Mouse (Mus musculus) stomach, embryonic 16.5 days (tissue): ENCODE measurements around the gene Rad54l. TPM values are rescaled to one million over a fixed set of nuclear protein-coding genes. Genes with fewer than 3 reads are reported as not detected.

Source experiments
- ATAC-seq: fragments of 200-750 bp; cut with Nextera tagmentation; 2 replicates; pipeline ENCODE4 v1.8.0; 2017; ENCODE audit warnings: moderate number of reproducible peaks, moderate TSS enrichment; ENCODE audit not compliant: insufficient read depth, low FRiP score
- H3K27ac ChIP-seq: fragments of 300-500 bp; sonication (generic); 2 replicates; pipeline ENCODE4 v1.5.1; 2014; ENCODE audit warnings: low read length
- H3K27me3 ChIP-seq: fragments of 300-500 bp; sonication (generic); 2 replicates; pipeline ENCODE4 v1.6.1; 2014; ENCODE audit warnings: low read length, control low read depth, mixed read lengths; ENCODE audit not compliant: control insufficient read depth, insufficient read depth
- H3K36me3 ChIP-seq: fragments of 300-500 bp; sonication (generic); 2 replicates; pipeline ENCODE4 v1.6.1; 2014; ENCODE audit warnings: low read length; ENCODE audit not compliant: control insufficient read depth, insufficient read depth
- H3K4me1 ChIP-seq: fragments of 300-500 bp; sonication (generic); 2 replicates; pipeline ENCODE4 v1.6.1; 2014; ENCODE audit warnings: low read length, control low read depth, mixed read lengths; ENCODE audit not compliant: control insufficient read depth, insufficient read depth
- H3K4me2 ChIP-seq: fragments of 300-500 bp; sonication (generic); 2 replicates; pipeline ENCODE4 v1.6.1; 2014; ENCODE audit warnings: low read depth, low read length, mixed read lengths
- H3K4me3 ChIP-seq: fragments of 300-500 bp; sonication (generic); replicated peaks from 2 replicates; pipeline ENCODE4 v1.5.1; 2014; ENCODE audit warnings: mild to moderate bottlenecking, low read length
- H3K9ac ChIP-seq: fragments of 300-500 bp; sonication (generic); 2 replicates; pipeline ENCODE4 v1.6.1; 2014; ENCODE audit warnings: low read length
- H3K9me3 ChIP-seq: fragments of 300-500 bp; sonication (generic); replicated peaks from 2 replicates; pipeline ENCODE4 v1.6.1; 2016; ENCODE audit warnings: low read length, control low read depth; ENCODE audit not compliant: control insufficient read depth
- WGBS: fragments of 180-500 bp; shearing (Covaris S2); extraction: QIAGEN DNeasy Blood & Tissue Kit; methylation state at CpG from one replicate; pipeline ENCODE4 v1.1.7; 2014; 5-methylcytosine and 5-hydroxymethylcytosine counted together
- polyA plus RNA-seq: library from polyadenylated mRNA; unstranded; fragments of >200 nt; fragmentation: Nextera tagmentation; extraction: Ambion mirVana; gene quantifications from 2 replicates; pipeline ENCODE4 v1.2.1, GENCODE M21; 2015

The Rad54l gene
- polyA plus RNA-seq, result 20.9 and 24.1 TPM in 2 replicates

DNA sequence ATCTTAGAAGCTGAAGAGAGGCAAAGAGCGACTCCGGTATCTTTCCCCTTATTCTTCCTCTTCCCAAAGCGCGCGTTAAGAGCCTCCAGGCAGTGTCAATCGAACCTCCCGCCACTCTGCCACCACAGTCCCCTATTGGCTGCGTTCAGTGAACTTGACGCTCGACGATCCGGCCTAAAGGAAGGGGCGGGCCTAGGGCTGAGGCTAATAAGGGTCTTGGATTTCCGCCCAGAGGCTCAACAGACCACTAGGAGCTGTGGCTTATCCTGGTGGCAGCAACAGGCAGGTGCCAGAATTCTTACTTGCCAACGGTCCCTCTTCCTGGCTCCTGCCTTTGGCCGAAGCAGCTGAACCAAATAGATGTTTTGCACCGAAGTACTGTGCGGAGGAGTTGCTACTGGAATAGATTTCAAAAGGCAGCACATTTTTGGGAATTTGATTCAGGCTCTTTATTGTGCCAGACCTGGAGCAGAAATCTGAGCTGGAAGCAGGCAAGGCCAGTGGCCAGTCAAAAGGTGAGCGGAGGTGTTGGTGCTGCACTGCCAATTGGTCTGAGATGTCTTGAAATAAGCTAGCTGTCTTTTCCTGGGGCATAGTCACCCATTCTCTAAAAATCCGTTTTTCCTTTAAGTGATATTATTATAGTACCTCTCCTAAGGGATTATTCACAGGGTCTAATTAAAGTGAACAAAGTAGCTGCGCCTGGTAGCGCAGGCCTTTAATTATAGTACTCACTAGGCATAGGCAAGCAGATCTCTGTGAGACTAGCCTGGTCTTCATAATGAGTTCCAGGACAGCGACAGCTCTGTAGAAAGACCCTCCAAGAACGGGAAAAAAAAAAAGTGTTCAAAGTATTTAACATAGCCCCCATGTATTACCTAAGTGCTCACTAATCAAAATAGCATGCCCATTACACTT lies at the start of gene Rad54l, which contains the start of gene Pomgnt1:
TSS of gene Rad54l (minus strand) at position 89 of the 918 bp plus-strand sequence.
TSS of gene Pomgnt1 (plus strand) at position 239 of the 918 bp plus-strand sequence.
- Histone ChIP-seq H3K4me2 (peak within 1 kb of the TSS; percentile 72), H3K4me3 (peak within 1 kb of the TSS; percentile 68), H3K9ac (peak within 1 kb of the TSS; percentile 67), H3K4me1 (peaks cover 12% of the 10 kb centered on the region), H3K27me3 (no peaks in the 10 kb centered on the region), H3K36me3 (no peaks in the 10 kb centered on the region), H3K27ac (peak within 1 kb of the TSS; percentile 25), H3K9me3 (no peaks in the 10 kb centered on the region)
- peak; percentile 97 for ATAC-seq
- 4% methylated on average over 24 of the region's 24 CpGs for WGBS

DNA sequence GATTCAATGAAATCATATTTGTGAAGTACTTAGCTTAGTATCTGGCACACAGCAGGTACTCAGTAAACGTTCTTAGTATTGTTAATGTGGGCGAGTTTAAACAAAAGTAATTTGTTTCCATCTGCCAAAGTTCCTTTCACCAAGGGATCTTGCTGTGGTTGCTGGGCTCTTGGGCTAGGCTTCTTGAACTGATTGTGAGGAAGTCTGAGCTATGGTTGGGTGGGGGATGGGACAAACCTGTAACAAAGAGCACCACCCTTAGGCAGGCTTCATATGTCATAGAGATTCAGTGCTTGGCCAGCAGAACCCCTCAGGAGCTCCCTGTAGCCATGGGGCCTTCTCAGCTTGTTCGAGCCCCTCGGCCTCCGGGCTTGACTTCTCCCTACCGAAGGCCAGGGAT lies 49.6 kb upstream of the Rad54l start, which contains the start of the genes 1700042G07Rik and Gm49337:
TSS of gene 1700042G07Rik (plus strand) at position 301 of the 400 bp plus-strand sequence.
TSS of gene Gm49337 (plus strand) at position 313 of the 400 bp plus-strand sequence.
- Histone ChIP-seq H3K9me3 (no peaks in the 10 kb centered on the region), H3K4me2 (no peak within 1 kb of the TSS), H3K27ac (peak within 1 kb of the TSS; percentile 24; the same call in 1 of the 2 replicates), H3K4me3 (no peak within 1 kb of the TSS), H3K4me1 (peaks cover 24% of the 10 kb centered on the region), H3K9ac (no peak within 1 kb of the TSS), H3K27me3 (no peaks in the 10 kb centered on the region), H3K36me3 (no peaks in the 10 kb centered on the region)
- no peak for ATAC-seq
- WGBS, result 83% methylated on average over 6 of the region's 6 CpGs

DNA sequence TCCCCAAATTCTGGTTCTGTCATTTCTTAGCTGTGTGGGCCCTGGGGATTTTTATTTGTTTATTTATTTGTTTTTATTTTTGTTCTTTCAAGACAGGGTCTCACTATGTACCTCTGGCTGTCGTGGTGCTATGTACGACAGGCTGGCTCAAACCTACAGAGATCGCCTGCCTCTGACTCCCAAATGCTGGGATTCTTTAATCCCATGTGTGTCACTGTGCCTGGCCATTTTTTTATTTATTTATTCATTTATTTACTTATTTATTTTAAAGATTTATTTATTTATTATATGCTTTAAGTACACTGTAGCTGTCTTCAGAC lies 45.8 kb upstream of the Rad54l start:
- no peak for ATAC-seq
- Histone ChIP-seq H3K9ac (no peak overlapping the region), H3K27ac (no peak overlapping the region), H3K4me3 (no peak overlapping the region), H3K27me3 (no peaks in the 10 kb centered on the region), H3K9me3 (no peaks in the 10 kb centered on the region), H3K36me3 (no peaks in the 10 kb centered on the region), H3K4me2 (no peak overlapping the region), H3K4me1 (no peaks in the 10 kb centered on the region; the same call in 1 of the 2 replicates)
- 66% methylated on average over 3 of the region's 3 CpGs for WGBS

DNA sequence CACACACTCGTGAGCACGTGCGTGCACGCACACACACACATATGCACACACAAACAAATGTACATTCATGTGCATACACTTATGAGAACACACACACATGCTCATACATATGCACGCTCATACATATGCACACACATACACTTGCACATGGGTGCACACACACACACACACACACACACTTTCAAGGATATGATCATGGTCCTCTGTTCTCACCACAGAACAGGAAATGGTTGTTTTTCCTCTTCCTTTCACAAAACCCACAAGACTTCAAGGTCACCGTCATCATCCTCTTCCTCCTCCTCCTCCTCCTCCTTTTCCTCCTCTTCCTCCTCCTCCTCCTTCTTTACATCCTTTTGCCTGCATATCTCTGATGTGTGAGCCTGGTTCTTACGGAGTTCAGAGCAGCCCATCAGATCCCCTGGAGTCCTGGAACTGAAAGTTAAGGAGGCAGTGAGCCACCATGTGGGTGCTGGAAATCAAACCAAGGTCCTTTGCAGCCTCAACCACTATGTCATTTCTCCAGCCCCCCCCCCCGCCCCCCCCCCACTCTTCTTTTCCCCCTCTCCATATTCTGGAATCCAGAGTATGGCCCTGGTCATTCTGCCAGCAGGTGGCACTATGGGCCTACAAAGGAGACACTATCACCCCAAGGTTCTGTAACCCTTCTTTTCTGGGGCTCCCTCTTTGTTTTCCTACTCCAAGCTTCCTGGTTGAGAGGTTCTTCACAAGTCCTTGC lies 45.3 kb upstream of the Rad54l start:
- no peak overlapping the region for H3K4me2 ChIP-seq
- H3K27me3 ChIP-seq, result no peaks in the 10 kb centered on the region
- H3K36me3 ChIP-seq, result no peaks in the 10 kb centered on the region
- 0 out of 2 replicates have a peak, but pooled peaks have one; percentile 23 for ATAC-seq
- H3K9me3 ChIP-seq, result no peaks in the 10 kb centered on the region
- H3K9ac ChIP-seq, result no peak overlapping the region
- H3K4me3 ChIP-seq, result no peak overlapping the region
- no peaks in the 10 kb centered on the region for H3K4me1 ChIP-seq
- 66% methylated on average over 8 of the region's 8 CpGs for WGBS
- no peak overlapping the region for H3K27ac ChIP-seq

DNA sequence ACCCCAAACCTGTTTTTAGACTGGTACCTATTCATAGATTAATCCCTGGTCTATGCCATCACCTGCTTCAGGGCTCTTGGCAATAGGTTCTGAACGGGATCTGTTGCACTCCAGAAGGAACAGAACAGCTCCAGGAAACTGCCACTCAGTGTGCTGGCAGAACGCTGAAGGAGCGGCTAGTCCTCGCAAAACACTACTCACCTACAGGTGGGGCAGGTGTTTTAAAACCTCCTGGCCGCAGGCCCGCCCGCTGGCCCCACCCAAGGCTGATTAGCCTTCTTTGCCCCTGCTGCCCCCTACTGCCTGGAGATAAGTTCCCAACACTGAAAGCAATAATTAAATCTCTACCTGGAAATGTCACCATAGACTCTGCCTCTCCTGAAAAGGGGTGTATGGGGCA lies 43.9 kb upstream of the Rad54l start, which contains the start of gene Tspan1:
TSS of gene Tspan1 (minus strand) at position 198 of the 400 bp plus-strand sequence.
- peak within 1 kb of the TSS; percentile 24 for H3K4me3 ChIP-seq
- ATAC-seq, result peak; percentile 56
- no peaks in the 10 kb centered on the region for H3K27me3 ChIP-seq
- no peaks in the 10 kb centered on the region for H3K36me3 ChIP-seq
- no peaks in the 10 kb centered on the region for H3K9me3 ChIP-seq
- WGBS, result 25% methylated on average over 7 of the region's 7 CpGs
- peak within 1 kb of the TSS; percentile 38 for H3K4me2 ChIP-seq
- H3K4me1 ChIP-seq, result no peaks in the 10 kb centered on the region
- peak within 1 kb of the TSS; percentile 64 for H3K27ac ChIP-seq
- peak within 1 kb of the TSS; percentile 43 for H3K9ac ChIP-seq

DNA sequence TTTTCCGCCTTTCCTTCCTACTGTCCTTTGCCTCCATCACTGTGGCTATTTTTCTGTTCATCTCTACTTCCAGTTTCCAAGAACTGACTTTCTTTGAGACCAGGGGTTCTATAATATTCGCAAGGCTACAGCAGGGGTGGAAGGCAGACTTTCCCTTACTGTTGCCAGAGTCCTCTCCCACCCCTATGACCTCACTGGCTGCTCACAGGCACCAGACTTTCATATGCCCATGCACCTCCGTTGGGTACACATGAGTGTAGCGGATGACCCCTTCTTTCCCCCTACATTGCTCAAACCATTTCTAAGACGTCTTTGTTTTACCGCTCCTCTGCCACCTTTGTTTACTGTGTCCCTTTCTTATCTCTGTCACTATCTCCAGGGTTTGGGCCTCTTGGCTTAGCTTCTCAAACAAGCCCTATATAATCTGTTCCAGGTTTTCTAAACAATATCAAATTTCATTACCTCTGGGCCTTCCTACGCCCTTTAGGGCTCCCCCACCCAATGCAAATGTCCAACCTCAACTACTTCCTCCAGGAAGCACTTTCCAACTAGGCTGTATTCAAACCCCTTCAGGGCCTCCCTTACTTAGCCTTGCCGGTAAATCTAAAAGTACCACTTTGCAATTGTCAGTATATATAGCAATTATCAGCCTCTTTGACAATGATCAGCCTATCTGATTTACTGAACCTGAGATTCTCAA lies 42.4 kb upstream of the Rad54l start:
- ATAC-seq, result peak; percentile 54; the same call in 1 of the 2 replicates
- H3K9ac ChIP-seq, result no peak overlapping the region
- H3K4me3 ChIP-seq, result peak overlapping the region; percentile 9; the same call in 1 of the 2 replicates
- H3K9me3 ChIP-seq, result no peaks in the 10 kb centered on the region
- 38% methylated on average over 8 of the region's 8 CpGs for WGBS
- no peaks in the 10 kb centered on the region for H3K27me3 ChIP-seq
- peak overlapping the region; percentile 38 for H3K4me2 ChIP-seq
- no peaks in the 10 kb centered on the region for H3K4me1 ChIP-seq
- no peaks in the 10 kb centered on the region for H3K36me3 ChIP-seq
- H3K27ac ChIP-seq, result peak overlapping the region; percentile 87

DNA sequence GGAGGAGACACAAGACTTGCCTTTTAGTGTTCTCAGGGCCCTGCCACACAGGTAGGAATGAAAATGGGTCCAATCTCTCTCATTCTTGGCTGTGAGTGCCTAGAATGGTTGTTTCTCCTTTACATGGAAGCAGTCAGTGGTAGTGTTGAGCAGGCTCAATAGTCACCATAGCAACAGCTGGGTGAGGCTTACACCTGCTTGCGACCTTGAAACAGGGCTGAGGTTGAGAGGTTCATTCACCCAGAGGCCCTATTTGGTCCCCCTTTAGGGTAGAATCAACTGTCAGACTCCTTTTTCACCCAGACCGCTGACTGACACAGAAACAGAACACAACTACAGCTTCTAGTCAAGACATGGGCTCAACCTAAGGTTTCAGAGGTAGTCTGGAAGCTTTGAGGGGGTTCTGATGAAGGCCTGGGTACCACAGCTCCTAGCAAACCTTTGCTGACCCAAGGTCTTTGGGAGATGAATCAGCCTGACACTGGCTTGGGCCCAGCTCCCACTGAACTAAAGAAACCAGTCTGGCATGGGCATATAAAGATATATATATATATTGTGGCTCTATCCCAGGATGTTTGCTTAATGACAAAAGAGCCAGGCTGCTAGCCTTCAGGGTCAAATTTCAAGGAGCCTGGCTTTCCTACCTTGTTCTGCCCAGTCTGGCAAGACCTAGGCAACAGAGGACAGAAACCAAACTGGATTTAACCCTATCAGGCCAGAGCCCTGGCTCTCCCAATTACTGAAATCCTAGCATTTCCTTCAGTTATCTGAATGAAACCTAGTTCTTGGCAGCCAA lies 41.5 kb upstream of the Rad54l start:
- WGBS, result 66% methylated on average over 2 of the region's 2 CpGs
- H3K27me3 ChIP-seq, result no peaks in the 10 kb centered on the region
- H3K27ac ChIP-seq, result peak overlapping the region; percentile 87
- peak overlapping the region; percentile 16; the same call in 1 of the 2 replicates for H3K4me2 ChIP-seq
- peak; percentile 60; the same call in 1 of the 2 replicates for ATAC-seq
- no peaks in the 10 kb centered on the region for H3K4me1 ChIP-seq
- no peak overlapping the region for H3K4me3 ChIP-seq
- no peaks in the 10 kb centered on the region for H3K9me3 ChIP-seq
- H3K9ac ChIP-seq, result 0 out of 2 replicates have a peak overlapping the region, but pooled peaks have one; percentile 11
- no peaks in the 10 kb centered on the region for H3K36me3 ChIP-seq

DNA sequence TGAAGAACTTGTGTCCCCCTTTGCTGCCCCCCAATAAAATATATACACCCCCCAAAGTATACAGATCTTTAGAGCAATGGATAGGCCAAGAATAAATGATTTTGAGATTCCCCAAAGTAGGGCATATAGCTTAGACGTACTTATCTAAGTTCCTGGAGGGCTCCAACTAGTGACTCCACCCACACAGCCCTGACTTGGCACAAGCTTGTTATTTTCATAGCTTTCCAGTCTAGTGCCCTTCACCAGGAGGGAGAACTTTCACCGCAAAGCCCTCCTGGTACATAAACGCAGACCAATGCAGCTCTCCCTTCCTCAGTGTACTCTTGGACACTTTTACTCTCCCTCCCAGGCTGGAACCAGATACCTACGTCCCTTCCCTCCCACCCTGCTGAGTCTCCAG lies 38.7 kb upstream of the Rad54l start:
- Histone ChIP-seq H3K9ac (no peak overlapping the region), H3K27ac (no peak overlapping the region), H3K36me3 (peaks cover 5% of the 10 kb centered on the region; the same call in 1 of the 2 replicates), H3K27me3 (no peaks in the 10 kb centered on the region), H3K4me3 (no peak overlapping the region), H3K9me3 (no peaks in the 10 kb centered on the region), H3K4me1 (no peaks in the 10 kb centered on the region), H3K4me2 (no peak overlapping the region)
- WGBS, result 75% methylated on average over 4 of the region's 4 CpGs
- ATAC-seq, result no peak
